Mouse (Mus musculus): ENCODE measurements around the gene Taf4.

- TF ChIP-seq POLR2A (IDR thresholded peaks at IDR 0.05; ENCODE audit: insufficient read depth, low read depth, low read length) (no peak), CTCF (IDR thresholded peaks at IDR 0.05; ENCODE audit: insufficient read depth, low read depth, low read length) (0 out of 2 replicates have a peak, but pooled peaks have one; percentile 28)
These were observed 101.3 kb downstream of the Taf4 start for GRCm38 (mm10) chr2:179875147-179875546.
